Mouse (Mus musculus) bone marrow macrophage, adult 2 months (primary cell): ENCODE measurements around the gene Ilf2.

Experiments used
- CTCF ChIP-seq: IDR thresholded peaks from 2 replicates; pipeline ENCODE4 v1.5.1; 2012; ENCODE audit warnings: low read depth, mild to moderate bottlenecking, low read length, moderate library complexity
- POLR2A ChIP-seq: IDR thresholded peaks from 2 replicates; pipeline ENCODE4 v1.6.1; 2012; ENCODE audit warnings: mild to moderate bottlenecking, low read depth, low read length, borderline replicate concordance

DNA sequence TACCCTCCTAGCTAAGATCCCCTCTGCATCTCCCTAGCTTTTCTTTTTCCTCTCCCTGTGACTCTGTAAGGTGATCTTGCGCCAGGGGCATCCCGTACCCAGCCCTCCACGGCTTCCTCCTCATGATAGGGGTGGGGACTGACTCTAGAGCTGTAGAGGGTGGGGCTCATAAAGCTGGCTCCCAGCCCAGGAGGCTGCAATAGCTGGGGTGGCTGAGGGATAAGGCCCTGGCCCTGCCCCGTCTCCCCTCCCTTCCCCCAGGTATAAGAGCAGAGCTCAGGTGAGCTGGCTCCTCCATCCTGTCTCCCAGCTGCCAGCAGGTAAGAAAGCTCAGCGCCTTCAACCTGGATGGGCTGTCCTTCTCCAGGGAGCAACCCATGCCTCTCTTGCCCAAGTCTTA is 50.7 kb downstream of the Ilf2 start, which contains the start of gene S100a14:
- TF ChIP-seq POLR2A (no peak), CTCF (no peak)
